Mouse (Mus musculus) midbrain, postnatal 0 days (tissue): ENCODE measurements at regions not wholly inside any gene's neighbourhood (a gene's known extent, or its start where the extent isn't known, plus 50 kb on each side); places are given as distances from the start of the nearest gene placed in this dataset.

Experiments used
- ATAC-seq: fragments of 200-750 bp; cut with Nextera tagmentation; 2 replicates; pipeline ENCODE4 v1.8.0; 2017; ENCODE audit warnings: moderate number of reproducible peaks, mild to moderate bottlenecking, moderate TSS enrichment, moderate library complexity; ENCODE audit not compliant: low FRiP score
- DNase-seq: peaks from one replicate; pipeline ENCODE4 v3.0.0-alpha.2; 2015; ENCODE audit warnings: low spot score
- H3K27ac ChIP-seq: fragments of 300-500 bp; sonication (generic); 2 replicates; pipeline ENCODE4 v1.5.1; 2014; ENCODE audit warnings: low read depth, mild to moderate bottlenecking, low read length, mixed read lengths
- H3K27me3 ChIP-seq: fragments of 300-500 bp; sonication (generic); 2 replicates; pipeline ENCODE4 v1.6.1; 2014; ENCODE audit warnings: low read length, control low read depth, mixed read lengths; ENCODE audit not compliant: insufficient read depth
- H3K36me3 ChIP-seq: fragments of 300-500 bp; sonication (generic); 2 replicates; pipeline ENCODE4 v1.6.1; 2014; ENCODE audit warnings: low read length, control low read depth, mixed read lengths; ENCODE audit not compliant: insufficient read depth
- H3K4me1 ChIP-seq: fragments of 300-500 bp; sonication (generic); 2 replicates; pipeline ENCODE4 v1.6.1; 2014; ENCODE audit warnings: mild to moderate bottlenecking, control low read depth, antibody characterized with exemption, low read length, mixed read lengths; ENCODE audit not compliant: insufficient read depth
- H3K4me2 ChIP-seq: fragments of 300-500 bp; sonication (generic); 2 replicates; pipeline ENCODE4 v1.6.1; 2014; ENCODE audit warnings: low read depth, mild to moderate bottlenecking, low read length, mixed read lengths; ENCODE audit not compliant: poor library complexity, severe bottlenecking
- H3K4me3 ChIP-seq: fragments of 300-500 bp; sonication (generic); 2 replicates; pipeline ENCODE4 v1.5.1; 2014; ENCODE audit warnings: low read depth, mild to moderate bottlenecking, low read length, moderate library complexity
- H3K9ac ChIP-seq: fragments of 300-500 bp; sonication (generic); replicated peaks from 2 replicates; pipeline ENCODE4 v1.6.1; 2014; ENCODE audit warnings: mild to moderate bottlenecking, low read length, moderate library complexity, mixed read lengths; ENCODE audit not compliant: poor library complexity, severe bottlenecking
- H3K9me3 ChIP-seq: fragments of 300-500 bp; sonication (generic); 2 replicates; pipeline ENCODE4 v1.6.1; 2016; ENCODE audit warnings: low read length, control low read depth
- CTCF ChIP-seq: IDR thresholded peaks from 2 replicates; pipeline ENCODE4 v1.5.1; 2016; ENCODE audit warnings: antibody characterized with exemption, mild to moderate bottlenecking
- WGBS: fragments of 180-500 bp; shearing (Covaris S2); extraction: QIAGEN DNeasy Blood & Tissue Kit; methylation state at CpG from one replicate; pipeline ENCODE4 v1.1.7; 2014; 5-methylcytosine and 5-hydroxymethylcytosine counted together

DNA sequence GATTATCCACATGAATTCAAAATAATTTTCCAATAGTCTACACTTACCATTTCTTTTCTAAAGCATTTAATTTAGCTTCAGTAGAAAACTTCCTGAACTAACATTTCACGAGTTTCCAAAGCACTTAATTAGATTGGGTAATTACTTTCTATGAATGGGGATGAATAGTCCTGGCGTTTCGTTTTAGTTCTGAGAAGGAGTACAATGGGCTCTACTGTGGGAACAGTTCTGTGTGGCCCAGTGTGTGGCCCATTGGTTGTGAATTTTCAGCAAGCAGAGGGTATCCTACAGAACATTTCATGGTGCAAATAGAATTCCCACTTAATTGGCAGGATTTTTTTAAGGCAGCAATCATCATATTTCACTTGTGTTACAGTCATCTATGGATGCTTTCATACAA is 95.5 kb downstream of the 1700017N19Rik start:
- Histone ChIP-seq H3K4me1 (no peaks in the 10 kb centered on the region), H3K36me3 (no peaks in the 10 kb centered on the region), H3K9ac (no peak overlapping the region), H3K9me3 (no peaks in the 10 kb centered on the region), H3K27me3 (no peaks in the 10 kb centered on the region), H3K4me2 (no peak overlapping the region), H3K27ac (no peak overlapping the region), H3K4me3 (no peak overlapping the region)
- ATAC-seq: no peak
- WGBS: 20% methylated on average over 3 of the region's 3 CpGs
- TF ChIP-seq CTCF: no peak
- DNase-seq: peak; percentile 28

DNA sequence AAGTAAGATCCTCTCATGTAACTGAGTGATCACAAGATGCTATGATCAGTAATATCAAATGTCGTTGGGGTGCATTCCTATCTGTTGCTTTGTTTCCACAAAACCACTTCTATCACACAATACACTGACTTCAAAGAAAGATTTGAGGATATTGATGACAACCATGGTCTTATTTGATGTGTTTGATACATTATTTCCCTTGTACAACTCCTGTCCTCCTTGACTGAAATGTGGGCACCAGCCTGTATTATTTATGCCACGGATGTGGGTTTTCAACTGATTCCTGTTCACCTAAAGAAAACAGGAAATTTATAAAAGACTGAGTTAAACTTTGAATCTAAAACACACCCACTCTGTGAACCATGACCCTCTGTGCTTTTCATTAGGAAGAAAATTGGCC is 105.7 kb downstream of the 1700017N19Rik start:
- Histone ChIP-seq H3K4me3 (no peak overlapping the region), H3K36me3 (no peaks in the 10 kb centered on the region), H3K27ac (no peak overlapping the region), H3K9me3 (no peaks in the 10 kb centered on the region), H3K27me3 (no peaks in the 10 kb centered on the region), H3K9ac (no peak overlapping the region), H3K4me2 (no peak overlapping the region), H3K4me1 (no peaks in the 10 kb centered on the region)
- ATAC-seq (no peak), DNase-seq (no peak)
- 81% methylated on average over 2 of the region's 2 CpGs for WGBS
- TF ChIP-seq CTCF: no peak

DNA sequence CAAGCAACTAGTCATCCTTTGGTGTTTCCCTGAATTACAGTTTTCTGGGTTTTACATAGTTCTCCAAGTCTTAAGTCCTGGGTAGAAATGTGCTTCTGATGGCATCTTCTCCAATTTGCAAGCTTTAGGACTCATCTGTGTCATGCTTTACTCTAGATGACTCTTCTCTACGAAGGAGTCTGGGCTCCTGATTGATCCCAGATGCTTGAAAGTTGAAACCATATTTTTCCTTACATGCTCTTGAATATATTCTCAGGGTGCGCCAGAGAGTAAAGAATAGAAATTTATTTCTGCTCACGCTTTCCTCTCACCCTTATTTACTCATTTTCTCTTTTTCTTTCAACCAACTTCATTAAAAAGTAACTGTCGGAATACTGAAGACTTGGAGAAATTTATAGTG is 108.9 kb downstream of the 1700017N19Rik start:
- ATAC-seq (no peak), DNase-seq (no peak)
- Histone ChIP-seq H3K27me3 (no peaks in the 10 kb centered on the region), H3K36me3 (no peaks in the 10 kb centered on the region), H3K9me3 (no peaks in the 10 kb centered on the region), H3K4me2 (no peak overlapping the region), H3K9ac (no peak overlapping the region), H3K4me1 (no peaks in the 10 kb centered on the region), H3K4me3 (no peak overlapping the region), H3K27ac (no peak overlapping the region)
- TF ChIP-seq CTCF: no peak
- 85% methylated on average over 4 of the region's 4 CpGs for WGBS

- DNase-seq: peak; percentile 42
- Histone ChIP-seq H3K27me3 (no peaks in the 10 kb centered on the region), H3K36me3 (no peaks in the 10 kb centered on the region), H3K9ac (no peak overlapping the region), H3K27ac (no peak overlapping the region), H3K4me2 (no peak overlapping the region), H3K4me3 (no peak overlapping the region), H3K4me1 (no peaks in the 10 kb centered on the region), H3K9me3 (no peaks in the 10 kb centered on the region)
- ATAC-seq: no peak
- whole genome bisulfite sequencing: 86% methylated on average over 10 of the region's 10 CpGs
- no peak for TF ChIP-seq CTCF
Measured at GRCm38 (mm10) chr10:100700281-100701205, 110.3 kb downstream of the 1700017N19Rik start.

DNA sequence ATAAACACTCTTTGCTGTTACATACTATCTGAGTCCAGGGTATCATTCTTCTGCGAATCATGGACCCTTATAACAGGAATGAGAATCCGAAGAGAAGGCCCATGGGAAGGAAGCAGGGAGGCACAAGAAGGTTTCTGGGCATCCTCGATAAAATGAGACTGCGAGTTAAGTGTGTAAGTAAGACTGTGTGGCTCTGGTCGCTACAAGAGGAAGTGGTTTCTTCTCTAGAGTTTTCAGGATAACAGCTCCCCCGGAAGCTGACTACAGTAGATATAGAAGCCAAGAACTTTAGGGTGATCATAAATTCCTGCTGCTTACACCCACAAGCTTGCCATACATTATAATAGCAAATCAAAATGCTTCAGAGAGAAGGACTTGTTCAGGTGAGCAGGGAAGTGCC is 111.7 kb downstream of the 1700017N19Rik start:
- no peak for ATAC-seq
- 93% methylated on average over 6 of the region's 6 CpGs for WGBS
- Histone ChIP-seq H3K9ac (no peak overlapping the region), H3K4me1 (no peaks in the 10 kb centered on the region), H3K27ac (no peak overlapping the region), H3K27me3 (no peaks in the 10 kb centered on the region), H3K36me3 (no peaks in the 10 kb centered on the region), H3K9me3 (no peaks in the 10 kb centered on the region), H3K4me3 (no peak overlapping the region), H3K4me2 (no peak overlapping the region)
- TF ChIP-seq CTCF: no peak
- DNase-seq: no peak

DNA sequence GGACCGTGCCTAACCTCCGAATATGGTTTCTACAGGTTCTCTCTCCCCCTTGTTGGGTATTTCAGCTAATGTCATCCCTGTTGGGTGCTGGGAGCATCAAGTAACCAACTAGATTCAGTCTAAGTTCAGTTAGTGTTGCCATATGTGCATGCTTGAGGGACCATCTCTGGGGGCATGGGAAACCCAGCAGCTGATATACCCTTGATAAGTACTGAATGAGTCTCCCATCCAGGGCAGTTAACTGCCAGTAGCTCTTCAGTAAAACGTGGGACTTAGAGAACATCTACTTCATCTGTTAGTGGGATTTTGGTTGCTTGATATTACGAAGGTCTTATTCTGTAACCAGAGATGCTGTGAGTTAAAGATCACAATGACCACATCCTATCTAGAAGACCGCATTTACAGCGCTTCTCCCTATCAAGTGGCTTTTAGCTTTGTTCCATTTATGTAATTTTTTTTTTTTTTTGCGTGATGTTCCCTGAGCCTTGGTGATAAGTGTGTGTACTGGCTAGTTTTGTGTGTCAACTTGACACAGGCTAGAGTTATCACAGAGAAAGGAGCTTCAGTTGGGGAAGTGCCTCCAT is 125.9 kb downstream of the 1700017N19Rik start:
- Histone ChIP-seq H3K9me3 (no peaks in the 10 kb centered on the region), H3K9ac (no peak overlapping the region), H3K36me3 (no peaks in the 10 kb centered on the region), H3K4me2 (no peak overlapping the region), H3K4me3 (no peak overlapping the region), H3K27me3 (no peaks in the 10 kb centered on the region), H3K27ac (no peak overlapping the region), H3K4me1 (no peaks in the 10 kb centered on the region)
- DNase-seq (no peak), ATAC-seq (no peak)
- 94% methylated on average over 7 of the region's 7 CpGs for WGBS
- no peak for TF ChIP-seq CTCF
